Mouse (Mus musculus): ENCODE results near the gene Itpkb.

Gene Itpkb

DNA sequence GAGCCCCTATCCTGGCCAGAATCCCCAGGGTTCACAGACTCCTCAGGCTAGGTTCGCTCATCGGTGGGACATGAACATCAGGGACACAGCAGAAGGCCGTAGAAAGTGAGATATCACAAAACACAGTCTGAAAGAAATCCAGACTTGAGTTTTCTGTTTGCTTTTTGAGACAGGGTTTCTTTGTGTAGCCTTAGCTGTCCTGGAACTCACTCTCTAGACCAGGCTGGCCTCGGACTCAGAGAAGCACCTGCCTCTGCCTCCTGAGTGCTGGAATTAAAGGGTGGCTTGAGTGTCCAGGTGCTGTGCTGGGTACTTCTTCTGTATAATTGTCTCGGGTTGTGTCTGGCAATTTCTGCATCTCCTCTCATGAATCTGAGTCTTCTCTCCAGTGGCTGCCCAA lies 14.8 kb downstream of the Itpkb start:
- DNase-seq: no peak

DNA sequence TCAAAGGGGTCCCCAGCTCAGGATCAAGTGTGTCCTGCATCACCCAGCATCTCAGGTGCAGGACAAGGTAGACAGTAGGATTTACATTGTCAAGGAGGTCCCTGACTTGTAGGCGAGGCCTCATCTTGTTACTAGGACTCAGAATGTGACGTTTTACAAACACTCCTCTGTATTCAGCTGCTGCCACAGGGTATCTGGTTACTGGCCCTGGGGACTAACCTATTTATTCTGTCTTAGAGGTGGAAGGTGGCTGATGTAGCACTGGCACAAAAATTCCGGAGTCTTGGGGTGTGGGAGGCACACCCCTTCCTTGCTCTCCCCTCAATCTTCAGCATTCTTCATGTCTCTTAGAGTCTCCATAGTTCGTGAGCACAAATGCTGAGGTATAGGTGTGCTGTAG lies 16.8 kb downstream of the Itpkb start:
- DNase-seq: no peak

DNA sequence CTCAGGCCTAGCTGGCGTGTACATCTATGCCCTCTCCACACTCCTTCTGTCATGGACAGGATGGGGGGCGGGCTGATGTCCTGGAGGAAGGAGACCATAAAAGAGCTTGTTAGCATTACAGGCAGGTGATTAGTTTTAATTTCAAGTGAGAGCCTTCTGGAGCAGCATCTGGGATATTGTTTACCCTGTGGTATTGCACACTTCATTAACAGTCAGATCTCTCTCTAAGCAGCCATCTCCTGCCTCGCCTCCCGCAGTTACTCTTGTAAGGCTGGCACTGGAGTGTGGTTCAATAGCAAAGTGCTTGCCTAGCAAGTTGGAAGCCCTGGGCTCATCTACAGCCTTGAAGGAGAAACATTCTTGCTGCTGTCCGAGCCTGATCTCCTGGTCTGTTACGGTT lies 17.6 kb downstream of the Itpkb start:
- no peak for DNase-seq

DNA sequence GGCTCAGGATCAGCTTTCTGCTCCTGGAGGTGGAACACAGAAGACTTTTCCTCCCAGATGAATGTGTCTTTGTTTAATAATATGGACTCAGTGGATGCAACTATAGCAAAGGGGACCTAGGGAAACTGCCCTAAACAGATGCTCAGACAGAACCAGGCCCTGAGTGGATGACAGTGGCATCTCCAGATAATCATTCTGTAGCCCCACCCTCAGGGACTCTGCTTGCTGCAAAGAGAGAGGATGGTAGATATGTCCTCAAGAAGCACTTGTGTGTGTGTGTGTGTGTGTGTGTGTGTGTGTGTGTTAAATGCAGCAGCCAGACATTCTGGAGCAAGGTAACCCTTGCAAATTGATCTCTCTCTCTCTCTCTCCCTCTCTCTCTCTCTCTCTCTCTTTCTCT lies 18.8 kb downstream of the Itpkb start:
- no peak for DNase-seq

DNA sequence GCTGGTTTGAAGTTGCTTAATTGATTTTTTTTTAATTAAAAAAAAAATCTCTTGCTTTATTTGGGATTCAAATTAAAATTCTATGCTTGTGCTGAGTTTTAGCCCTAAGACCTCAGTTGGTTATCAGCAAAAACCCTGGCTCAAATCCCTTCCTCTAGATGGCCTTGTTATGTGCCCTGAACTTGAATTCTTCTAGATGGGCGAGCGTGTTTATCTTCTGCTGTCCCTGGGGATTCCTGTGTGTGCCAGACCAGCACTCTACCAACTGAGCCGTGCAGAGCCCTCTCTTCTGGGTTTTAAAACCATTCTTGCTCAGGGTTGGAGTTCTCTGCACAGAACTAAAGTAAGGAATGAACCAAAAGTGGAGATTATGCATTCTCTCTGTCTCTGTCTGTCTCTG lies 22.0 kb downstream of the Itpkb start:
- DNase-seq: no peak

DNA sequence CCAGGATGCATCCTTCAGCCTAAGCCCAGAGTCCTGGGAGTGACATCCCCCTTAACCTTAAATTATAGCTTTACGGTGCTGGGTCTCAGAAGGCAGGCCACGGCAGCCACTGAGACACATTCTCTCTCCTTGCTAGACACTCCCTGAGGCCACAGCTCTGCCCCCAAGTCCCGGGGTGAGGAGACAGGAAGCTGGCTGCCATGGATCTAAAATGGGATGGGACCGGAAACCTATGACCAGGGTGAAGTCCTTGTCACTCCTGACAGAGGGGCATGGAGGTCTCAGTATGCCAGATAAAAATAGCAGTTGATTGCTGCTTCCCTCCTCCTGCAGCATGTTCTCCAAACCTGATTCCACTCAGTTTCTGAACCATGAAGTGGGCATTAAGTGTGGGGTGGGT lies 23.8 kb downstream of the Itpkb start:
- peak; percentile 34 for DNase-seq

DNA sequence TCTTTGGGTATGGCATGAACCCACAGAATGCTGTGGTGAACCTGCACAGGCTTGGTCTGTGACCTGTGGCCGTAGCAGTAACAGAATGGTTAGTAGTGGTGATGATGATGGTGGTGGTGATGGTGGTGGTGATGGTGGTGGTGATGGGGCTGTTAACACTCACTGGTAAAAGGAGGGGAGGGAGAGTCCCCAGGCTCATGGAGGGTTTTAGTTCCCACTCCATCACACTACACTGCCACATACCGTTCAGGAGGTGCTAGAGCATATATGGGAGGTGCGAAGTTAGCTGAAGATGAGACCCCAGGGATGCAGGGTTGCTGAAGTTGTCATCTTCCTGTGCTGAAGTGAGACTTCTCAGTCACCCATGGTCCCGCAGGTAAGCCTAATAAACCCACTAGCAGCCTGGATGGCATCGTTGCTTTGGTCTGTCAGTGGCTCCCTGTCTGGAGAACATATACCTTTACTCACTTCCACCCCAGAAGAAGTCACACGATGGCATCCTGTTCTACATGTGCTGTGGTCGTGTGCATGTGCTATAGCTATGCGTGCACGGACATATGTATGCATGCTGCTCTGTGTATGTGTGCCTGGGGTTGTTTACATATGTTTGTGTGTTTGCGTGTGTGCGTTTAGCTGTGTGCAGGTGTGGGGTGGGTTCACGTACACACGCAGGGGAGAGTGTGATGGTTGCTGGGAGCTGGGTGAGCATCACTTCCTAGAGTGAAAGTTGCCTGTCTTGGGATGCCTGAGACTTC lies 24.9 kb downstream of the Itpkb start:
- DNase-seq: no peak

DNA sequence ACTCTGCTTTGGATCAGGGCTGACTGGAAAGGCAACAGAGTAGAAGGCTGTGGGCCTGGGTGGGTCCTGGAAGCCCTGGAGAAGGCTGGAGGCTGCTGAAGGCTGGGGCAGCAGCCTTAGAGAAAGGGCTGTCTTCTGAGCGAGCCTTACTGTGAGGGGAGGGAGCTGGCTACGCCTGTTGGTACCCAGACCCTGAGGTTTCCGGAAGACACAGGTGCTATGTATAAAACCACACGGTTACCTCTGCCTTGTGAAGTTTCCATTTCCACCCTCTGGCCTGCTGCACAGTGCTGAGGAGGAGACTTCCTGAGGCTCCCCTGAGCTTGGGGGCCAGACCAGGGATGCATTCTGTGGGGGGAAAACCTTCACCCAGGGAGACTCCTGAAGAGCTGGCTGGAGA lies 25.9 kb downstream of the Itpkb start:
- DNase-seq: no peak

DNA sequence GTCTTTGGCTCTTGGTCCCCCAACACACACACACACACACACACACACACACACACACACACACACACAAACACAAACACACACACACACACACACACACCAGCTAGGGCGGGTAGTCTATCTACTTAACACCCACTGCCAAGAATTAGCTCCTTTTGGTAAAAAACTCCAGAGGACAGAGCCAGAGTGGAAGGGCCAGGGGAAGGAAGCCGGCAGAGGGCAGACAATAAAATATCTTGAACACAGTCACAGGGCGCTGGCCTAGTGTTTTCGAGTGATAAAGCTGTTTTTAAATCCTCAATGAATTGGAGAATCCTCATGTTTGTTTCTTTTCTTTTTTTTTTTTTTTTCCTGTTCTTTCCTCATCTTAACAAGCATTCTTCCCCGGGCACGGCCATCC lies 26.6 kb downstream of the Itpkb start:
- peak; percentile 53 for DNase-seq

DNA sequence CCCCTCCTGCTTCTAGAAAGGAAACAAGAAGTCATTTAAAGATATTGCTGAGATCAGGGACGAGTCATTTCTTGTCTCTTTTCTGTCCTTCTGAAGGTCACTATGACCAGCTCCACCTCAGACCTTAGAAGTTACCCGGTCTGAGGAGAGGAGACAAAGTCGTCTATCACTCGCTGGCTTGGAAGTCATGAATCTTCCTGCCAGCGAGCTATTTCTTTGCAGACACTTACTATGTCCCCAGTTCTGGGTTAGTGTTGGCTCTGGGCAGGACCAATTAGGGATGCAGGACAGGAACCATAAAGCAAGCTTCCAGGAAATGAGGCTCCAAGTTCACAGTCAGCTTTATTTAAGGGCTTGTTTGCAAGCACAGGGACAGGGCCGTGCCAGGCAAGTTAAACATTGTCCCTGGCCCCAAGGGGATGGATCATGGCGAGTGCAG lies 27.6 kb downstream of the Itpkb start:
- peak; percentile 53 for DNase-seq

DNA sequence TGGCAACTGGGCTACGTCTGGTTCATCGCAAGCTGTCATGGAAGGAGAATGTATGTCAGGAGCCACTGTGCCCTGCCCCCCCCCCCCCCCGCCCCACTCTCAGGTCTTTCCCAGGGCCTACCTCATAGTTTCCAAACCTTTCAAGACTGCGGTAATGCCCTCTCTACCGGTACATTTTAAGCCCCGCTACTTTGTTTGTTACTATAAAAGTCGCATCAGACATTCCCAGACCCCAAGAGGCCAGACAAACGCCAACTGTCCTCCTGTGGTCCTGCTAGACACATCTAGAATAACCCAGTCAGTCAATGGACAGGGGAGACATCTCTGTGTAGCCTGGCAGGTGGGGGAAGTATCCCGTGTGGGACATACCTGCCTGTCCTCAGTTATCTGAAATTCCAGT lies 28.2 kb downstream of the Itpkb start:
- DNase-seq: no peak

DNA sequence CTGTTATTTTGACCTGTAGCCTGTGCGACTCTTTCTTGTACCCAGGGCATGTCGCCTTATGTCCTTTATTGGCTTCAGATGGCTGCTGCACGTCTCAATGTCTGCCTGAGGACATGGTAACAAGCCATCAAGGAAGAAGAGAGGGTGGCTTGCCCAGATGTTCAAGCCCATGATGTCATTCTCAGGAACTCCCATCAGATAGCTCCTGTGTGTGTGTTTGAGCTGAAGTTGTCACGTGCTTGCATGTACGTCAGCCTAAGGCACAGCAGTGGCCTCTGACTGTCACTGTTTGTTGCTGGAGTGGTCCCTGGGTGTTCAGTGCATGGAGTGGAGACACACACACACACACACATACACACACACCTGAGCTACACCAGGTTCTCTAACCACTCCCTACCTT lies 29.0 kb downstream of the Itpkb start:
- DNase-seq: no peak

DNA sequence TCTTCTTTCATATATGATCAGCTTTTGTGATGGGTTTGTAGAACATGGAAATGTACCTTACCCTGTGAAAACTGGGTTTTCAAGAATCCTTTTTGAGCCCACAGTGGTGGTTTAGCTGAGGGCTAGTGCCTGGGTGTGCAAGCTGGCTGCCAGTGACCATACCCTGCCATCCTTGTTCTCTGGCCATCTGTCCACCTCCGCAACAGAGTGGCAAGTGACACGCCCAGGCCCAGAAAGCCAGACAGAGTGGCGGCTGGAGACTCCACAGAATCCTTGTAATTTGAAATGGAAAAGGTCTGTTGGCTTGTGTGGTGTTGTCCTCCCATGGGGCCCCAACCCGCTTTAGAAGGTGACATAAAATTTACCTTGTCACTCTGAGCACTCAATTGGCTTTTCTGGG lies 31.9 kb downstream of the Itpkb start:
- DNase-seq: no peak

DNA sequence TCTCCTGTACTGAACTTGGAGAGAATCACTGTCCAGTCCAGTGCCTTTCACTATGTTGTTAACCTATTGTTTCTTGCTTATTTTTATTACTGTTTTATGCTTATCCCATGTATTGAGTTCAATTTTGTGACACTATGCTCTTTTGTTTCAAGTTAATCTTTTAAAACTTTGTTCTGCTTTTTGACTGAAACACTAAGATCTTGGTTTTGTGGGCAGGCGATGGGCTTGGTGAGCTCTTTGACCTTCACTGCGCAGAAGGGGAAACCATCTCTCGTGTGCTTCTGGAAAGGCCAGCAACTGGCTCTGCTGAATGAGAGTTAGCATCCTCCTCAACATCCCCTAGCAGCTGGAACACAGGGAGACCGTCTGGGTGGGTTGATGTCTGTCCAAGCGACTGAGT lies 32.6 kb downstream of the Itpkb start:
- DNase-seq: no peak

DNA sequence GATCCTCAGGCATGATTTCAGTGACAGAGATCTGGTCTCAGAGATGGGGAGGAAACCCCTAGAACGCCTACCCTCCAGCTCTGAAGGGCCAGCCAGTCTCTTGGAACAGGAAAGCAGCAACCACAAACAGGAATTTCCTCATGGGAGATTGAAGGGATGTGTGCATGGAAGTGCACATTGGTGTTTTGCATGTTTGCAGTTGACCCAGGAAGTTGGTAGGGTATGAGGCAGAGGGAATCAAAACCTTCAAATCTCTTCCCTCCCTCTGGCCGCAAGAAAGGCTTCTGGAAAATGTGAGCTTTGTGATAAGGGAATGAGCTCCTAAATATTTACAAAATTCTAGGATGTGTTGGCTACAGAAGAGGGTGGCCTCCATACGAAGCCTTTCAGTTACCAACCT lies 33.0 kb downstream of the Itpkb start:
- DNase-seq: no peak

DNA sequence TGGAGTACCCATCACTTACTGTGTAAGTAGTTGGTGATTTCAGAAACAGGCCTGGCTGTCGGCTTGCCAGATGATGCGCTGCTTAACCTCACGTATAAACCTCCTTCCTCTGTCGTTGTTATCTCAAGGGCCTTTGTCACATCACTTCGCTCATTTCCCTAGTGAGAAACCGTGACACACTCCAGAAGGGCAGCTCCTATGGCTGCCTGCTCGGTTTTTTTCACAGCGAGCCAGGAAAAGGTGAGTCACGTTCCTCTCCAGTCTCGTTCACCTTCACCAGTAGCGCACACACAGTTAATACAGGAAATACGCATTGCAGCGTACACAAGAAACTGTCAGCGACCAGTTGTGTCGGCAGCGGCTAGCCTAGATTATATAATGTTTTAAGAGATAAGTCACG lies 33.7 kb downstream of the Itpkb start:
- peak; percentile 59 for DNase-seq

DNA sequence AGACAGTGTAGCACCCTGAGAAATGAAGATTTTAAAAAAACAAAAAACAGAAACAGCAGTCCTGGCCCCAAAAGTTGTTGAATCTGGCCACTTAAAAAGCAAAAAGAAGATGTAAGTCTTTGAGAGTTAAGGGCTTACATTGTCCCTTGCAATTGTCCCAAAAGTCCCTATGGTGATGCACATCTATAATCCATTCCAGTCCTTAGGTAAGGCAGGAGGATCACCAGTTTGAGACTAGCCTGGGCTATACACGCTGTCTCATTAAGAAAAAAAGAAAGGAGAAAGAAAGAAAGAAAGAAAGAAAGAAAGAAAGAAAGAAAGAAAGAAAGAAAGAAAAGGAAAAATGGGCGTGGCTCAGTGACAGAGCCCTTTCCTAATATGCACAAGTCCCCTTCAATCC lies 34.4 kb downstream of the Itpkb start:
- no peak for DNase-seq

DNA sequence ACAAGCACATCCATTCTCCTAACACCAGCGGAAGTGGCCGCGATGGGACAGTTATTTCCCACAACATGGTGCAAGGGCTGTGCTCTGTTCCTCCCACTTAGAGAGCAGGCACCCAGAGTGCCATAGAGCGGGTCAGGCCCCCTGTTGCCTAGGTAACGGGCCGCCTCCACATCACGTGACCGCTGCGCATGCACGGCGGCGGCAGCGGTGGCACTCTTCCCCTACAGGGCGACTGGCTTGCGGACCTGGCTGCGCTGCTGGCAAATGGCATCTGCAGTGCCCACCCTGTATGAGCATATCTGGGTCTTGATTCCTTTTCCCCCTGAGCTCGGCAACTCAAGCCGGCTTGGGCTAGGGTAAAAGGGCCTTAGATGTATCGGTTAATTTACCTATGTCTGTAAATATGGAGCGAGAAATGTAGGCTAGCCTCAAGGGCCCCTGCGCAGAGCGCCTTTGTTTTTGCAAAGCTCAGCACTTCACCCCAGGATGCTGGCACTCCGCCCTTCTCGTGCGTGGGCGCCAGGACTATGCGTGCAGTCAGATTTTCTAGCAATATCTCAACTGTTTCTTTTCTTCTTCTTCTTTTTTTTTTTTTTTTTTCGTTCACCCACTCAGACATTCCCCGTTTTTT lies 35.0 kb downstream of the Itpkb start:
- peak; percentile 95 for DNase-seq

DNA sequence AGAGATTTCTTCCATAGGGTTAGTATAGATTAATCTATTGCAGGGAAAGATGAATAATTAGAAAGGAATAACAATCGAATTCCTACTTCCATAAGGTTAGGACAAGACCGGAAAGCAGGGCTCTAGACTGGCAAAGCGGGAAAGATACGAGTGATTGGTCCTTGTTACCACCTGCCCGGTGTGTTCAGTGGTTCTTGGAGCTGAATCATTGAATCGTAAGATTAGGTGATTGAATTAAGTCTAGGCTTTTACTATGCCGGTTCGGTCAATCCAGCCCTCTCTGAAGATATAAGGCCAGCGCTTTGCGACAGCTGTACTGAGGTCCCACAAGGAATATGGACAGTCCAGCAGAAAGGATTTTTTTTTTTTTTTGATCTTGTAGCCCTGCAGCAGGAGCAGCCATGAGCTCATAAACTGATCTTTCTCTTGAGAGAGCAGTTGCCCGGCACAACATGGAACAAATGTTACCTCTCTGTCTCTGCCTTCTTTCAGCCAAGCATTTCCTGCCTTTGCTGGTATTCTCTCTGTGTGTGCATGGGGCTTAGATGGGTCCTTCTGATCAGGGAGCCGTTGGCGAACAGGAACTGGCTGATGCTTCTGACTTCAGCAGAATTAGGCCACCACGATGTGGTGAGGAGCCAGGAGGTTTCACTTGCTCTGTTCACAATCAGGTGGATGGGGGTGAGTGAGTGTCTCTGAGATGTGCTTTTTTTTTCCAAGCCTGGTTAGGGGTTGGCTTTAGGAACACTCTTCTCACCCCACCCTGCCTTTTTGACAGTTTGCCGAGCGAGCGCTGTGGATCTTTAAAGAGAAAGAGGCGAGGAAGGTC lies 35.9 kb downstream of the Itpkb start:
- DNase-seq: no peak

DNA sequence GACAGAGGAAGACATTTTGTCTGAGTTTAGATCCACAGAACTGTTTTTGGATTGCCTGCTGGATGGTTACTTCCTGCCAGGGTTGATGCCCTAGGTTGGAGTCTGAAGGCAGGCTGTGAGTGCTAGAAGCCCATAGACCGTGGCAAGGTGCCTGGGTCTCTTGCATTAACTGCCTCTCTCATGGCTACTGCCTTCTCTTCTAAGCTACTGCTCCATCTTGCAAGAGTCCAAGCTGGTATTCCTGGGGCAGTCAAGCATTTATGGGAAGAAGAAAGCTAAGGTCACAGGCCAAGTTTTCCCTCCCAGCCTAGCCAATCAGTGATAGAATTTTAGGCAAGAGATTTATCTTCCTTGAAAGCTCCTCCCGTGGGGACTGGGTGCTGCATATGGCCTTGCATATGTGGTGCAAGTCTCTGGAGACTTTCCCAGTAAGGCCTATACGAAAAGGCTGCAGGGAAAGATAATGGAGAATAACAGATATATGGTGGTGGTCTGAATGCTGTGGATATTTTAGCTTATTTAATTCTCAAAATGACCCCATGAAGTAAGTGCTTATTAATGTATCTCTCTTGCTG lies 36.8 kb downstream of the Itpkb start:
- DNase-seq: no peak

DNA sequence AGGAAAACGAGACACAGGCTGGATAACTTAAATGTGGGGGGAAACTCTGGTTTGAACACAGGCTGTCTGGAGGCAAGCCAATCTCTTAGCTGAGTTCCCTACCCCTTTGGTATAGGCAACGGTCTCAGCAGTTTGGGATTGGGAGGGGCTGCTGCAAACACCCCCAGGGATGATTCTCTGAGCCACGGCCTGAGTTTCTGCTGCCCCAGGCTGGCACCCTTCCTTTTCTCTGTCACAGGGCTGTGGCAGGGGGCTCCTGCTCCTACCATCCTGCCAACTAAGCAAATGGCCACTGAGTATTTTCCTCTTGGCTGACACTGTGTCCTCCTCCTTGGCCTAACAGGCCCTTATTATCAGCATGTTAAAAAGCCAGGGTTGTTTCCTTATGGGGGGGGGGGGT lies 37.3 kb downstream of the Itpkb start:
- DNase-seq: no peak

DNA sequence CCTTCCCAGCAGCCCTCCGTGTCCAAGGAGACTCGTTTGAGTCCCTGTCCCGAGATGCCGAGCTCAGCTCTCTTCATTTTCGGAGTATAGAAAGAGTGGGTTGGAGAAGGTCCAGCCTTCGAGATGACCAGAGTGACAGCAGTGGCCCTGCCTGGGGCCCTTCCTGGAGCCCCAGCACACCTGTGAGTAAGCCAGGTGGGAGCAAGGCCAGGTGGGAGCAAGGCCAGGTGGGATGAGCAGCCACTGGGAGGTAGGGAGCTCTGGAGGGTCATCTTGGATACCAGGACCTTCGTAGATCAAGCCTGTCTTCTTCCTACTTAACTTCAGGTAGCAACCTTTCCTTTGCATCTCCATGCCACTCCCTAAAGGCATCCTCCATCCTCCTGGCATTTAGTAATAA lies 37.8 kb downstream of the Itpkb start:
- no peak for DNase-seq

DNA sequence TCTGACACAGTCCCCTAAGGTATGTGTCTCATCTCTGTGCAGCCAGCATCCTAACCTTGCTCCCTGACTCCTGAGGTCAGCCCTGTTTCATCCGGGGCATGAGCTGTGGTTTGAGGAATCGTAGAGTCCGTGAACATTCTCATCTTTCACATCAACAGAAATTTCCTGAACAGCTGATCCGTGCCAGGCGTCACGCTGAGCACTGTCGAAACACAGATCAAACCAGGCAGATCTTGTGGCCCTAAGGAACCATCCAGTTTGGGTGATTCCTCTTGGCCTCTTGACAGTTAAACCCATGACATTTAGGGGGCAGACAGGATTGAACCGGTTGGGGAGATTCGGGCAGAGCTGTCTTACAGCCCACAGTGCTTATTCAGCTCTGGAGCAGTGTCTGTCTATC lies 38.4 kb downstream of the Itpkb start:
- DNase-seq: no peak

All from kidney, postnatal 14 days (tissue).